15 mouse cellular contexts compared by ENCODE assay signal in genomic region chr13:28774649-28775048, GRCm38 (mm10).
DNase-seq lines count a peak whose midpoint lies in the region; ATAC-seq lines count a peak whose summit lies in the region.
"Had no signal": no experiment of that assay in that cellular context is flagged by ENCODE, and none has a peak within 500 bp of the region (broad histone marks: within the 10 kb centered on the region; RNA-seq: fewer than 3 reads in every experiment).

No protein-coding gene starts in this region.

- WGBS in embryonic facial prominence, embryonic 10.5 days, result 44% methylated on average over 7 of the region's 7 CpGs
- 17% methylated on average over 7 of the region's 7 CpGs for WGBS in forebrain, embryonic 16.5 days
- 44% methylated on average over 7 of the region's 7 CpGs for WGBS in limb, embryonic 11.5 days
- 35% methylated on average over 7 of the region's 7 CpGs for WGBS in neural tube, embryonic 13.5 days
- 73% methylated on average over 7 of the region's 7 CpGs for WGBS in liver, embryonic 12.5 days (ENCODE audit: insufficient replicate concordance)

- no peaks in the 10 kb centered on the region for H3K9me3 ChIP-seq in embryonic facial prominence, embryonic 10.5 days
- H3K9me3 ChIP-seq in forebrain, embryonic 16.5 days (ENCODE audit: control insufficient read depth, low read length), result no peaks in the 10 kb centered on the region
- no peaks in the 10 kb centered on the region for H3K9me3 ChIP-seq in limb, embryonic 11.5 days (ENCODE audit: control insufficient read depth, low read length)
- H3K9me3 ChIP-seq in neural tube, embryonic 13.5 days, result no peaks in the 10 kb centered on the region
- no peaks in the 10 kb centered on the region for H3K9me3 ChIP-seq in liver, embryonic 12.5 days (replicated peaks)
- H3K9me3 ChIP-seq: G1E had no signal

- peak overlapping the region; percentile 10; the same call in 1 of the 2 replicates for H3K4me2 ChIP-seq in forebrain, embryonic 16.5 days (ENCODE audit: low read length)
- no peak overlapping the region for H3K4me2 ChIP-seq in limb, embryonic 11.5 days (ENCODE audit: low read depth, severe bottlenecking)
- peak overlapping the region; percentile 14; the same call in 1 of the 2 replicates for H3K4me2 ChIP-seq in neural tube, embryonic 13.5 days
- H3K4me2 ChIP-seq in liver, embryonic 12.5 days, result no peak overlapping the region

- peak overlapping the region; percentile 27; the same call in 1 of the 2 replicates for H3K9ac ChIP-seq in forebrain, embryonic 16.5 days (replicated peaks; ENCODE audit: low read depth, low read length)
- no peak overlapping the region for H3K9ac ChIP-seq in limb, embryonic 11.5 days (ENCODE audit: low read length)
- peak overlapping the region; percentile 38; the same call in 1 of the 2 replicates for H3K9ac ChIP-seq in neural tube, embryonic 13.5 days
- no peak overlapping the region for H3K9ac ChIP-seq in liver, embryonic 12.5 days
- H3K9ac ChIP-seq: liver, embryonic 14.5 days had no signal

- no peaks in the 10 kb centered on the region; the same call in 1 of the 2 replicates for H3K36me3 ChIP-seq in embryonic facial prominence, embryonic 10.5 days (replicated peaks)
- no peaks in the 10 kb centered on the region for H3K36me3 ChIP-seq in forebrain, embryonic 16.5 days (ENCODE audit: control insufficient read depth, insufficient read depth)
- H3K36me3 ChIP-seq in limb, embryonic 11.5 days (ENCODE audit: control insufficient read depth, insufficient read depth, low read length), result no peaks in the 10 kb centered on the region
- H3K36me3 ChIP-seq in neural tube, embryonic 13.5 days, result no peaks in the 10 kb centered on the region
- no peaks in the 10 kb centered on the region for H3K36me3 ChIP-seq in liver, embryonic 12.5 days
- H3K36me3 ChIP-seq: G1E had no signal

- ATAC-seq in forebrain, embryonic 16.5 days, result peak; percentile 41; the same call in 1 of the 2 replicates
- 0 out of 2 replicates have a peak, but pooled peaks have one; percentile 39 for ATAC-seq in limb, embryonic 11.5 days (ENCODE audit: insufficient number of reproducible peaks, low FRiP score, low TSS enrichment, low read depth)
- ATAC-seq in neural tube, embryonic 13.5 days (ENCODE audit: low read depth), result peak; percentile 57
- ATAC-seq in liver, embryonic 12.5 days, result no peak

- H3K27me3 ChIP-seq in embryonic facial prominence, embryonic 10.5 days (replicated peaks; ENCODE audit: low read depth, poor library complexity, severe bottlenecking), result no peaks in the 10 kb centered on the region
- H3K27me3 ChIP-seq in forebrain, embryonic 16.5 days (replicated peaks; ENCODE audit: control insufficient read depth, insufficient read depth, low read length), result no peaks in the 10 kb centered on the region
- no peaks in the 10 kb centered on the region for H3K27me3 ChIP-seq in limb, embryonic 11.5 days (ENCODE audit: control insufficient read depth, insufficient read depth, low read length)
- no peaks in the 10 kb centered on the region for H3K27me3 ChIP-seq in neural tube, embryonic 13.5 days
- no peaks in the 10 kb centered on the region for H3K27me3 ChIP-seq in liver, embryonic 12.5 days (replicated peaks)

- H3K4me1 ChIP-seq in embryonic facial prominence, embryonic 10.5 days, result peaks cover 38% of the 10 kb centered on the region
- peaks cover 36% of the 10 kb centered on the region for H3K4me1 ChIP-seq in forebrain, embryonic 16.5 days (replicated peaks; ENCODE audit: control insufficient read depth, insufficient read depth, low read length)
- H3K4me1 ChIP-seq in limb, embryonic 11.5 days (ENCODE audit: control insufficient read depth, insufficient read depth, low read length), result peaks cover 16% of the 10 kb centered on the region
- peaks cover 57% of the 10 kb centered on the region for H3K4me1 ChIP-seq in neural tube, embryonic 13.5 days (replicated peaks)
- H3K4me1 ChIP-seq in liver, embryonic 12.5 days, result peaks cover 7% of the 10 kb centered on the region; the same call in 1 of the 2 replicates

- peak overlapping the region; percentile 57; the same call in 1 of the 2 replicates for H3K27ac ChIP-seq in embryonic facial prominence, embryonic 10.5 days (replicated peaks)
- peak overlapping the region; percentile 57 for H3K27ac ChIP-seq in forebrain, embryonic 16.5 days (ENCODE audit: low read length)
- no peak overlapping the region for H3K27ac ChIP-seq in limb, embryonic 11.5 days (replicated peaks; ENCODE audit: low read depth, low read length)
- H3K27ac ChIP-seq in neural tube, embryonic 13.5 days (replicated peaks), result peak overlapping the region; percentile 83
- H3K27ac ChIP-seq in liver, embryonic 12.5 days, result no peak overlapping the region
- H3K27ac ChIP-seq: liver, embryonic 14.5 days had no signal

- DNase-seq in embryonic facial prominence, embryonic 10.5 days (ENCODE audit: low spot score), result no peak
- peak; percentile 55 for DNase-seq in limb, embryonic 11.5 days (ENCODE audit: low spot score)
- DNase-seq in thymus, adult 18-20 months, result no peak
- no peak for DNase-seq in gastrocnemius, postnatal 10 days
- DNase-seq: cerebellum, adult 9-11 months; heart, adult 18-20 months; heart, postnatal 14 days; kidney, adult 2 months; lung, postnatal 14 days; spleen, adult 18-20 months had no signal

- H3K4me3 ChIP-seq in embryonic facial prominence, embryonic 10.5 days, result no peak overlapping the region
- H3K4me3 ChIP-seq in forebrain, embryonic 16.5 days (replicated peaks; ENCODE audit: low read length), result no peak overlapping the region
- H3K4me3 ChIP-seq in limb, embryonic 11.5 days (ENCODE audit: low read depth, low read length), result no peak overlapping the region
- no peak overlapping the region for H3K4me3 ChIP-seq in neural tube, embryonic 13.5 days
- H3K4me3 ChIP-seq in liver, embryonic 12.5 days, result no peak overlapping the region

Comparison
In these comparisons a context has a peak if more than half of its experiments do, and no peak if none do; other contexts are left out.
1. H3K27ac ChIP-seq: peak in embryonic facial prominence, embryonic 10.5 days (single experiment), forebrain, embryonic 16.5 days (single experiment) and neural tube, embryonic 13.5 days (single experiment); none in limb, embryonic 11.5 days (single experiment) and liver, embryonic 12.5 days (single experiment).
2. H3K4me2 ChIP-seq: peak in forebrain, embryonic 16.5 days (single experiment) and neural tube, embryonic 13.5 days (single experiment); none in limb, embryonic 11.5 days (single experiment) and liver, embryonic 12.5 days (single experiment).
3. H3K9ac ChIP-seq: peak in forebrain, embryonic 16.5 days (single experiment) and neural tube, embryonic 13.5 days (single experiment); none in limb, embryonic 11.5 days (single experiment) and liver, embryonic 12.5 days (single experiment).